Mouse (Mus musculus) forebrain, embryonic 16.5 days (tissue): Measurements from ENCODE around the gene Polr2i. TPM values are rescaled to one million over a fixed set of nuclear protein-coding genes. Genes with fewer than 3 reads are reported as not detected.
A peak's percentile ranks its signal among the peaks of the same experiment; 100 is the strongest.
"Not testable (repeated sequence)": the region's sequence is repeated elsewhere in the genome, so short reads cannot be mapped to it uniquely, and the experiment has no call there.

ENCODE experiments used
- ATAC-seq: fragments of 200-750 bp; cut with Nextera tagmentation; 2 replicates; pipeline ENCODE4 v1.8.0; 2017; ENCODE audit warnings: mild to moderate bottlenecking, moderate library complexity
- H3K27ac ChIP-seq: fragments of 300-500 bp; sonication (generic); 2 replicates; pipeline ENCODE4 v1.5.1; 2014; ENCODE audit warnings: low read length, control low read depth
- H3K27me3 ChIP-seq: fragments of 300-500 bp; sonication (generic); replicated peaks from 2 replicates; pipeline ENCODE4 v1.6.1; 2014; ENCODE audit warnings: low read length; ENCODE audit not compliant: control insufficient read depth, insufficient read depth
- H3K36me3 ChIP-seq: fragments of 300-500 bp; sonication (generic); 2 replicates; pipeline ENCODE4 v1.6.1; 2014; ENCODE audit not compliant: control insufficient read depth, insufficient read depth
- H3K4me1 ChIP-seq: fragments of 300-500 bp; sonication (generic); replicated peaks from 2 replicates; pipeline ENCODE4 v1.6.1; 2014; ENCODE audit warnings: low read length; ENCODE audit not compliant: control insufficient read depth, insufficient read depth
- H3K4me2 ChIP-seq: fragments of 300-500 bp; sonication (generic); 2 replicates; pipeline ENCODE4 v1.6.1; 2014; ENCODE audit warnings: mild to moderate bottlenecking, low read length, control low read depth
- H3K4me3 ChIP-seq: fragments of 300-500 bp; sonication (generic); replicated peaks from 2 replicates; pipeline ENCODE4 v1.5.1; 2014; ENCODE audit warnings: mild to moderate bottlenecking, low read length, control low read depth
- H3K9ac ChIP-seq: fragments of 300-500 bp; sonication (generic); replicated peaks from 2 replicates; pipeline ENCODE4 v1.6.1; 2014; ENCODE audit warnings: low read depth, low read length, control low read depth
- H3K9me3 ChIP-seq: fragments of 300-500 bp; sonication (generic); 2 replicates; pipeline ENCODE4 v1.6.1; 2016; ENCODE audit warnings: low read length; ENCODE audit not compliant: control insufficient read depth
- WGBS: fragments of 180-500 bp; shearing (Covaris S2); extraction: QIAGEN DNeasy Blood & Tissue Kit; methylation state at CpG from one replicate; pipeline ENCODE4 v1.1.7; 2014; 5-methylcytosine and 5-hydroxymethylcytosine counted together
- polyA plus RNA-seq: library from polyadenylated mRNA; unstranded; fragments of >200 nt; fragmentation: Nextera tagmentation; extraction: Ambion mirVana; gene quantifications from 2 replicates; pipeline ENCODE4 v1.2.1, GENCODE M21; 2015

Gene Polr2i
- polyA plus RNA-seq, 1 experiment from 2014 or later: 165 TPM

DNA sequence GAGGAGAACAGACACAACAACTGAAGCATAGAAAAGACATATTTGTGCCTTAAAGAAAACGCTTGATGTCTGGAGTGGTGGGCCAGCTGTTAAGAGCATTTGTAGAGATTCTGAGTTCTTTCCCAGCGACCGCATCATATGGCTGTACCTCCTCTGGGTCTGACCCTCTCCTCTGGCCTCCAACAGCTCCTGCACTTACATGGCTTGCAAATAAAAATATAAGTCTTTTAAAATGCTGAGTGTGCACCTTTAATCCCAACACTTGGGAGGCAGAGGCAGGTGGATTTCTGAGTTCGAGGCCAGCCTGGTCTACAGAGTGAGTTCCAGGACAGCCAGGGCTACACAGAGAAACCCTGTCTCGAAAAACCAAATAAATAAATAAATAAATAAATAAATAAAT is 31.1 kb upstream of the Polr2i start:
- H3K9ac ChIP-seq, H3K9me3 ChIP-seq, ATAC-seq, H3K4me1 ChIP-seq, H3K4me3 ChIP-seq, H3K36me3 ChIP-seq, H3K4me2 ChIP-seq, H3K27ac ChIP-seq, H3K27me3 ChIP-seq: not testable (repeated sequence)
- WGBS: 90% methylated on average over 5 of the region's 5 CpGs

- Histone ChIP-seq H3K4me2 (no peak overlapping the region), H3K4me3 (no peak overlapping the region), H3K4me1 (peaks cover 8% of the 10 kb centered on the region), H3K27me3 (0 out of 2 replicates have a peak, but pooled peaks cover 2% of the 10 kb centered on the region), H3K36me3 (no peaks in the 10 kb centered on the region), H3K27ac (no peak overlapping the region), H3K9ac (no peak overlapping the region), H3K9me3 (no peaks in the 10 kb centered on the region)
- no peak for ATAC-seq
- WGBS: 84% methylated on average over 11 of the region's 11 CpGs
Measured at GRCm38 (mm10) chr7:30202895-30203690, 28.7 kb upstream of the Polr2i start.

DNA sequence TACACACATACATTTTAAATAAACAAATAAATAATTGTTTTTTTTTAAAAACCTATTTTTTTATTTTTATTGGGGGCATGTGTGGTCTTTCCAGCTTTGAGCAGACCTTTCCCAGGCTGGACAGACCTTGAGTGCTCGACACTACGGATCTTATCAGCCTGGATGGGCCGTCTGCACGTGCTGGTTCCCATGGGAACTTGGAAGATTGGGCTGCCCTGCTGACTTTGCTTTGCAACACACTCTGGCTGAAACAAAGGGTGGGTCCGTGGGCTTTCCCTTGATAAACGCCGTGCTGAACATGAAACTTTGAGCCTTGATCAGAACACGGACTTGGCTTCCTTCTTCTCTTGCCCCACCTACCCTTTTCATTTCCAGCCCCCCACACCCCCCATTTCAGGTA is 27.4 kb upstream of the Polr2i start:
- WGBS: 17% methylated on average over 8 of the region's 8 CpGs
- H3K4me3 ChIP-seq: no peak overlapping the region
- H3K4me1 ChIP-seq: no peaks in the 10 kb centered on the region
- no peaks in the 10 kb centered on the region for H3K9me3 ChIP-seq
- no peak overlapping the region for H3K27ac ChIP-seq
- no peak for ATAC-seq
- 0 out of 2 replicates have a peak, but pooled peaks cover 2% of the 10 kb centered on the region for H3K27me3 ChIP-seq
- H3K4me2 ChIP-seq: no peak overlapping the region
- no peak overlapping the region for H3K9ac ChIP-seq
- H3K36me3 ChIP-seq: no peaks in the 10 kb centered on the region

- 3% methylated on average over 2 of the region's 2 CpGs for WGBS
- Histone ChIP-seq H3K9ac (no peak overlapping the region), H3K27ac (no peak overlapping the region), H3K4me3 (no peak overlapping the region), H3K27me3 (0 out of 2 replicates have a peak, but pooled peaks cover 2% of the 10 kb centered on the region), H3K4me2 (no peak overlapping the region), H3K9me3 (no peaks in the 10 kb centered on the region), H3K36me3 (no peaks in the 10 kb centered on the region), H3K4me1 (no peaks in the 10 kb centered on the region)
- no peak for ATAC-seq
Measured at GRCm38 (mm10) chr7:30205383-30205782, 26.4 kb upstream of the Polr2i start.

DNA sequence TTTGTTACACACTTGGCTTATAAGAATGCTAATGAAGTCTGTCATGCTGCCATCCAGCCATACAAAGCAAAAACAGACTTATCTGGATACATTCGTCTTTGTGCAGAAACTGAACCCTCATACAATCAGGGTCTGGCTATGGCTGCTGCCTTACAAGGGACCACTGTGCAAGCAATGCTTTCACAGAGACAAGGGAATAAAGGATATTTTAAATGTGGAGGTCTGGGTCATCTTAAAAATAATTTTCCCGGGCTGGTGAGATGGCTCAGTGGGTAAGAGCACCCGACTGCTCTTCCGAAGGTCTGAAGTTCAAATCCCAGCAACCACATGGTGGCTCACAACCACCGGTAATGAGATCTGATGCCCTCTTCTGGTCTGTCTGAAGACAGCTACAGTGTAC is 25.4 kb upstream of the Polr2i start:
- H3K9me3 ChIP-seq, H3K4me3 ChIP-seq, H3K27ac ChIP-seq, H3K4me2 ChIP-seq, ATAC-seq, H3K27me3 ChIP-seq, H3K4me1 ChIP-seq, H3K9ac ChIP-seq, H3K36me3 ChIP-seq: not testable (repeated sequence)
- 61% methylated on average over 5 of the region's 5 CpGs for WGBS

- no peak overlapping the region for H3K27ac ChIP-seq
- H3K4me1 ChIP-seq: no peaks in the 10 kb centered on the region
- no peaks in the 10 kb centered on the region for H3K36me3 ChIP-seq
- H3K4me3 ChIP-seq: no peak overlapping the region
- 0 out of 2 replicates have a peak, but pooled peaks cover 2% of the 10 kb centered on the region for H3K27me3 ChIP-seq
- H3K4me2 ChIP-seq: no peak overlapping the region
- 18% methylated on average over 4 of the region's 4 CpGs for WGBS
- no peak overlapping the region for H3K9ac ChIP-seq
- no peaks in the 10 kb centered on the region for H3K9me3 ChIP-seq
- ATAC-seq: no peak
Measured at GRCm38 (mm10) chr7:30211025-30211424, 20.7 kb upstream of the Polr2i start.

GRCm38 (mm10) chr7:30213881-30214280 is 17.9 kb upstream of the Polr2i start:
- Histone ChIP-seq H3K4me3 (no peak overlapping the region), H3K4me1 (no peaks in the 10 kb centered on the region; the same call in 1 of the 2 replicates), H3K27me3 (no peaks in the 10 kb centered on the region), H3K27ac (no peak overlapping the region), H3K9me3 (no peaks in the 10 kb centered on the region), H3K4me2 (no peak overlapping the region), H3K9ac (no peak overlapping the region), H3K36me3 (no peaks in the 10 kb centered on the region)
- 87% methylated on average over 3 of the region's 3 CpGs for WGBS
- no peak for ATAC-seq

GRCm38 (mm10) chr7:30215875-30216274 is 15.9 kb upstream of the Polr2i start:
- Histone ChIP-seq H3K9me3 (no peaks in the 10 kb centered on the region), H3K27ac (no peak overlapping the region), H3K9ac (no peak overlapping the region), H3K27me3 (no peaks in the 10 kb centered on the region), H3K4me1 (peaks cover 8% of the 10 kb centered on the region), H3K4me2 (no peak overlapping the region), H3K36me3 (no peaks in the 10 kb centered on the region), H3K4me3 (no peak overlapping the region)
- 75% methylated on average over 3 of the region's 3 CpGs for WGBS
- ATAC-seq: no peak

GRCm38 (mm10) chr7:30216723-30217151 is 15.0 kb upstream of the Polr2i start:
- ATAC-seq: peak; percentile 81
- Histone ChIP-seq H3K4me3 (peak overlapping the region; percentile 23), H3K4me1 (peaks cover 8% of the 10 kb centered on the region), H3K9me3 (no peaks in the 10 kb centered on the region), H3K36me3 (no peaks in the 10 kb centered on the region), H3K27me3 (no peaks in the 10 kb centered on the region), H3K27ac (peak overlapping the region; percentile 4; the same call in 1 of the 2 replicates), H3K9ac (peak overlapping the region; percentile 30; the same call in 1 of the 2 replicates), H3K4me2 (peak overlapping the region; percentile 42)
- WGBS: under 1% methylated on average over 15 of the region's 16 CpGs
